Mouse (Mus musculus) adrenal gland, postnatal 14 days (tissue): Measurements from ENCODE around the gene Fancc. TPM values are rescaled to one million over a fixed set of nuclear protein-coding genes. Genes with fewer than 3 reads are reported as not detected.
A peak's percentile ranks its signal among the peaks of the same experiment; 100 is the strongest.

Source experiments
- DNase-seq: peaks from one replicate; pipeline ENCODE4 v3.0.0; 2021; ENCODE audit warnings: mixed read lengths
- total RNA-seq: library from RNA; stranded (reverse); gene quantifications from 2 replicates; pipeline ENCODE4 v1.2.3, GENCODE M21; 2021

The Fancc gene
- total RNA-seq, 1 experiment from 2014 or later, result 8.9 TPM

- DNase-seq, result peak; percentile 53
These were observed 207.4 kb downstream of the Fancc start for GRCm38 (mm10) chr13:63289687-63290086.

- no peak for DNase-seq
These were observed 207.9 kb downstream of the Fancc start for GRCm38 (mm10) chr13:63289152-63289551.

GRCm38 (mm10) chr13:63286483-63287102, 210.5 kb downstream of the Fancc start:
- no peak for DNase-seq

GRCm38 (mm10) chr13:63284748-63285147, 212.3 kb downstream of the Fancc start:
- DNase-seq, result no peak

- no peak for DNase-seq
These were observed 213.8 kb downstream of the Fancc start for GRCm38 (mm10) chr13:63283236-63283635.

- DNase-seq, result no peak
These were observed 215.9 kb downstream of the Fancc start for GRCm38 (mm10) chr13:63281206-63281605.

- DNase-seq, result no peak
These were observed 216.7 kb downstream of the Fancc start for GRCm38 (mm10) chr13:63280344-63280743.

GRCm38 (mm10) chr13:63279807-63280206, 217.3 kb downstream of the Fancc start:
- DNase-seq, result no peak

- peak; percentile 76 for DNase-seq
These were observed 218.1 kb downstream of the Fancc start for GRCm38 (mm10) chr13:63278796-63279475.

GRCm38 (mm10) chr13:63278141-63278631, 218.9 kb downstream of the Fancc start:
- DNase-seq, result no peak

- DNase-seq, result no peak
These were observed 219.8 kb downstream of the Fancc start for GRCm38 (mm10) chr13:63277316-63277715.

GRCm38 (mm10) chr13:63276389-63276788, 220.7 kb downstream of the Fancc start:
- DNase-seq, result no peak

- no peak for DNase-seq
These were observed 222.5 kb downstream of the Fancc start for GRCm38 (mm10) chr13:63274488-63275166.

GRCm38 (mm10) chr13:63273859-63274258, 223.2 kb downstream of the Fancc start:
- no peak for DNase-seq

- peak; percentile 77 for DNase-seq
These were observed 224.4 kb downstream of the Fancc start for GRCm38 (mm10) chr13:63272602-63273229.

GRCm38 (mm10) chr13:63272017-63272601, 225.0 kb downstream of the Fancc start:
- DNase-seq, result no peak

- DNase-seq, result no peak
These were observed 226.9 kb downstream of the Fancc start for GRCm38 (mm10) chr13:63270191-63270590.

GRCm38 (mm10) chr13:63268776-63269175, 228.3 kb downstream of the Fancc start:
- no peak for DNase-seq

- DNase-seq, result no peak
These were observed 228.7 kb downstream of the Fancc start for GRCm38 (mm10) chr13:63268371-63268770.

- DNase-seq, result no peak
These were observed 234.7 kb downstream of the Fancc start for GRCm38 (mm10) chr13:63262168-63262957.

- no peak for DNase-seq
These were observed 235.4 kb downstream of the Fancc start for GRCm38 (mm10) chr13:63261676-63262075.
